Mouse (Mus musculus) MEL (cell line): Measurements from ENCODE around the gene Acta2. TPM values are rescaled to one million over a fixed set of nuclear protein-coding genes. Genes with fewer than 3 reads are reported as not detected.

Source experiments
- DNase-seq: peaks from one replicate; pipeline ENCODE4 v3.0.0; 2011; ENCODE audit warnings: low read depth, low spot score
- H3K27ac ChIP-seq: 2 replicates; pipeline ENCODE4 v1.5.1; 2012; ENCODE audit warnings: low read depth, mild to moderate bottlenecking, control low read depth, low read length, moderate library complexity; ENCODE audit not compliant: control insufficient read depth
- H3K27me3 ChIP-seq, 2 experiments: fragments of 150-350 bp in 1 of 2; sonication (generic) in 1 of 2; 2 replicates each; pipeline ENCODE4 v1.6.1; 2012; ENCODE audit warnings: low read length in 2 of 2, mild to moderate bottlenecking in 2 of 2, improper control_type of control experiment in 1 of 2, moderate library complexity in 1 of 2; ENCODE audit not compliant: insufficient read depth in 2 of 2, control insufficient read depth in 1 of 2
- H3K36me3 ChIP-seq, 2 experiments: 2 replicates each; pipeline ENCODE4 v1.6.1; 2012 to 2014; ENCODE audit warnings: low read length in 2 of 2, improper control_type of control experiment in 1 of 2, inconsistent platforms in 1 of 2, mild to moderate bottlenecking in 1 of 2; ENCODE audit not compliant: insufficient read depth in 2 of 2, control insufficient read depth in 1 of 2
- H3K4me1 ChIP-seq, 2 experiments: fragments of 150-350 bp in 1 of 2; sonication (generic) in 1 of 2; 2 replicates each; pipeline ENCODE4 v1.6.1; 2012; ENCODE audit warnings: low read length in 2 of 2, improper control_type of control experiment in 1 of 2, mild to moderate bottlenecking in 1 of 2; ENCODE audit not compliant: insufficient read depth in 2 of 2, control insufficient read depth in 1 of 2
- H3K4me3 ChIP-seq, 2 experiments: fragments of 150-350 bp in 1 of 2; sonication (generic) in 1 of 2; 2 replicates each; pipeline ENCODE4 v1.5.1; 2012; ENCODE audit warnings: low read depth in 2 of 2, low read length in 2 of 2, mild to moderate bottlenecking in 2 of 2, moderate library complexity in 2 of 2, control low read depth in 1 of 2, improper control_type of control experiment in 1 of 2; ENCODE audit not compliant: control insufficient read depth in 1 of 2, insufficient read depth in 1 of 2
- H3K79me2 ChIP-seq: 2 replicates; pipeline ENCODE4 v1.6.1; 2012; ENCODE audit warnings: mild to moderate bottlenecking, low read length, moderate library complexity; ENCODE audit not compliant: control insufficient read depth, poor library complexity, insufficient read depth
- H3K9ac ChIP-seq: 2 replicates; pipeline ENCODE4 v1.6.1; 2012; ENCODE audit warnings: low read depth, mild to moderate bottlenecking, control low read depth, low read length, moderate library complexity; ENCODE audit not compliant: control insufficient read depth, poor library complexity, severe bottlenecking
- H3K9me3 ChIP-seq: fragments of 150-350 bp; sonication (generic); replicated peaks from 2 replicates; pipeline ENCODE4 v1.6.1; 2012; ENCODE audit warnings: mild to moderate bottlenecking, low read length, improper control_type of control experiment, moderate library complexity; ENCODE audit not compliant: insufficient read depth
- BHLHE40 ChIP-seq: IDR thresholded peaks from 2 replicates; pipeline ENCODE4 v1.6.1; 2012; ENCODE audit warnings: low read depth, mild to moderate bottlenecking, inconsistent platforms, low read length, improper control_type of control experiment, borderline replicate concordance
- CHD1 ChIP-seq: IDR thresholded peaks from 2 replicates; pipeline ENCODE4 v1.6.1; 2012; ENCODE audit warnings: low read depth, mild to moderate bottlenecking, inconsistent platforms, low read length, improper control_type of control experiment
- CHD2 ChIP-seq: IDR thresholded peaks from 2 replicates; pipeline ENCODE4 v1.6.1; 2011; ENCODE audit warnings: low read length, improper control_type of control experiment
- ELF1 ChIP-seq: IDR thresholded peaks from 2 replicates; pipeline ENCODE4 v1.6.1; 2014; ENCODE audit warnings: low read depth, mild to moderate bottlenecking, inconsistent platforms, low read length, improper control_type of control experiment, moderate library complexity
- EP300 ChIP-seq, 2 experiments: IDR thresholded peaks; 2 replicates each; pipeline ENCODE4 v1.6.1; 2011; ENCODE audit warnings: improper control_type of control experiment in 2 of 2, low read length in 2 of 2, low read depth in 1 of 2, mild to moderate bottlenecking in 1 of 2
- GABPA ChIP-seq: IDR thresholded peaks from 2 replicates; pipeline ENCODE4 v1.6.1; 2012; ENCODE audit warnings: low read depth, mild to moderate bottlenecking, inconsistent platforms, low read length, improper control_type of control experiment, moderate library complexity
- JUND ChIP-seq: IDR thresholded peaks from 2 replicates; pipeline ENCODE4 v1.6.1; 2011; ENCODE audit warnings: low read depth, mild to moderate bottlenecking, improper control_type of control experiment, low read length
- MAX ChIP-seq: IDR thresholded peaks from 2 replicates; pipeline ENCODE4 v1.6.1; 2011; ENCODE audit warnings: low read length, improper control_type of control experiment
- MEF2A ChIP-seq: IDR thresholded peaks from 2 replicates; pipeline ENCODE4 v1.6.1; 2014; ENCODE audit warnings: low read depth, mild to moderate bottlenecking, inconsistent platforms, low read length, improper control_type of control experiment; ENCODE audit not compliant: poor library complexity, insufficient replicate concordance, severe bottlenecking; ENCODE audit errors: extremely low read depth
- MXI1 ChIP-seq: IDR thresholded peaks from 2 replicates; pipeline ENCODE4 v1.6.1; 2011; ENCODE audit warnings: mild to moderate bottlenecking, low read depth, low read length, improper control_type of control experiment
- MYC ChIP-seq: IDR thresholded peaks from 2 replicates; pipeline ENCODE4 v1.6.1; 2011; ENCODE audit warnings: low read depth, mild to moderate bottlenecking, low read length, improper control_type of control experiment, moderate library complexity
- NELFE ChIP-seq: IDR thresholded peaks from 2 replicates; pipeline ENCODE4 v1.6.1; 2011; ENCODE audit warnings: low read depth, low read length, improper control_type of control experiment
- NRF1 ChIP-seq: IDR thresholded peaks from 2 replicates; pipeline ENCODE4 v1.6.1; 2014; ENCODE audit warnings: low read depth, mild to moderate bottlenecking, inconsistent platforms, low read length, improper control_type of control experiment, moderate library complexity; ENCODE audit not compliant: poor library complexity, insufficient read depth, severe bottlenecking
- RAD21 ChIP-seq: IDR thresholded peaks from 2 replicates; pipeline ENCODE4 v1.6.1; 2011; ENCODE audit warnings: mild to moderate bottlenecking, low read depth, low read length, improper control_type of control experiment
- RCOR1 ChIP-seq: IDR thresholded peaks from 2 replicates; pipeline ENCODE4 v1.6.1; 2012; ENCODE audit warnings: low read depth, mild to moderate bottlenecking, inconsistent platforms, low read length, improper control_type of control experiment
- SIN3A ChIP-seq: IDR thresholded peaks from 2 replicates; pipeline ENCODE4 v1.6.1; 2012; ENCODE audit warnings: low read length, improper control_type of control experiment, inconsistent platforms
- TAL1 ChIP-seq: IDR thresholded peaks from 2 replicates; pipeline ENCODE4 v1.6.1; 2012; ENCODE audit warnings: mild to moderate bottlenecking, inconsistent platforms, low read length, moderate library complexity, mixed read lengths
- TCF12 ChIP-seq: IDR thresholded peaks from 2 replicates; pipeline ENCODE4 v1.6.1; 2014; ENCODE audit warnings: low read depth, mild to moderate bottlenecking, inconsistent platforms, low read length, improper control_type of control experiment, moderate library complexity
- UBTF ChIP-seq: IDR thresholded peaks from 2 replicates; pipeline ENCODE4 v1.6.1; 2012; ENCODE audit warnings: low read depth, mild to moderate bottlenecking, inconsistent platforms, low read length, improper control_type of control experiment, moderate library complexity, borderline replicate concordance; ENCODE audit not compliant: insufficient read depth
- USF1 ChIP-seq: IDR thresholded peaks from 2 replicates; pipeline ENCODE4 v1.6.1; 2014; ENCODE audit warnings: low read depth, mild to moderate bottlenecking, inconsistent platforms, low read length, improper control_type of control experiment, moderate library complexity
- ZC3H11A ChIP-seq: IDR thresholded peaks from 2 replicates; pipeline ENCODE4 v1.6.1; 2012; ENCODE audit warnings: low read depth, mild to moderate bottlenecking, inconsistent platforms, low read length, improper control_type of control experiment
- ZMIZ1 ChIP-seq: IDR thresholded peaks from 2 replicates; pipeline ENCODE4 v1.6.1; 2012; ENCODE audit warnings: low read depth, mild to moderate bottlenecking, inconsistent platforms, low read length, improper control_type of control experiment, moderate library complexity
- polyA plus RNA-seq, 2 experiments: library from polyadenylated mRNA; stranded (reverse) in 1 of 2; unstranded in 1 of 2; fragments of >175 nt in 1 of 2; fragments of >200 nt in 1 of 2; gene quantifications; 2 replicates each; pipeline versions ENCODE4 v1.2.1 to v1.2.4; 2012; ENCODE audit warnings: low replicate concordance in 2 of 2, low read depth in 1 of 2; ENCODE audit not compliant: insufficient read length in 2 of 2, insufficient read depth in 1 of 2, missing spikeins in 1 of 2
- total RNA-seq: library from RNA; depleted of rRNA; stranded (reverse); fragments of 300-350 nt; gene quantifications from 2 replicates; pipeline ENCODE4 v1.2.3, GENCODE M21; 2012

Gene Acta2
- total and polyA plus RNA-seq, 3 experiments = not detected

DNA sequence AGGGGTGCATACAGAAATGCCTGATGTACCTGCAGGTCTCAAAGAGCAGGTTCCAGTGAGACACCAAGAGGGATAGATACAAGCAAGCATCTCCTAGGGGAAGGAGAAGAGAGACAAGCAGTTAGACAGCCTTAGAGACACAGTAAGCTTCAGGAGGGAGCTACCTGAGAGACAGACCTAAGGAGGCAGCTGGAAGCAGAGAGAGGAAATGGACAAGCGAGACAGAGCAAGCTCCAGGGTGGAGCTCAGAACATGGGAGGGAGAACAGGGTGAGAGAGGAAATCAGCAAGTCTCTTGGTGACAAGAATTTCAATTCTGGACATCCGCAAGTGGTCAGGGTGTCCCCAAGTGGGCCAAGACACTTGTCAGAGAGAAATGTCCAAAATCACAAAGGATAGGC lies 37.3 kb upstream of the Acta2 start:
- no peak overlapping the region for H3K27ac ChIP-seq
- no peak overlapping the region for H3K4me3 ChIP-seq
- H3K9ac ChIP-seq = no peak overlapping the region
- no peaks in the 10 kb centered on the region for H3K36me3 ChIP-seq
- no peaks in the 10 kb centered on the region for H3K9me3 ChIP-seq
- no peaks in the 10 kb centered on the region for H3K27me3 ChIP-seq
- no peaks in the 10 kb centered on the region for H3K79me2 ChIP-seq
- H3K4me1 ChIP-seq = no peaks in the 10 kb centered on the region; a peak in 1 of 4 replicates
- TF ChIP-seq CHD2 = no peak
- TF ChIP-seq MAX = no peak
- TF ChIP-seq TAL1 = no peak
- TF ChIP-seq, all 39 proteins: peak for 0
- no peak for DNase-seq

GRCm38 (mm10) chr19:34291956-34292355 lies 36.6 kb upstream of the Acta2 start:
- H3K9ac ChIP-seq = no peak overlapping the region
- no peak overlapping the region for H3K4me3 ChIP-seq
- DNase-seq = no peak
- H3K27ac ChIP-seq = no peak overlapping the region
- no peaks in the 10 kb centered on the region for H3K79me2 ChIP-seq
- TF ChIP-seq CHD1 (no peak), UBTF (no peak), NRF1 (no peak), ELF1 (no peak)
- TF ChIP-seq, all 39 proteins: peak for 0
- Histone ChIP-seq H3K9me3 (no peaks in the 10 kb centered on the region), H3K36me3 (no peaks in the 10 kb centered on the region), H3K27me3 (no peaks in the 10 kb centered on the region), H3K4me1 (no peaks in the 10 kb centered on the region; a peak in 1 of 4 replicates)

DNA sequence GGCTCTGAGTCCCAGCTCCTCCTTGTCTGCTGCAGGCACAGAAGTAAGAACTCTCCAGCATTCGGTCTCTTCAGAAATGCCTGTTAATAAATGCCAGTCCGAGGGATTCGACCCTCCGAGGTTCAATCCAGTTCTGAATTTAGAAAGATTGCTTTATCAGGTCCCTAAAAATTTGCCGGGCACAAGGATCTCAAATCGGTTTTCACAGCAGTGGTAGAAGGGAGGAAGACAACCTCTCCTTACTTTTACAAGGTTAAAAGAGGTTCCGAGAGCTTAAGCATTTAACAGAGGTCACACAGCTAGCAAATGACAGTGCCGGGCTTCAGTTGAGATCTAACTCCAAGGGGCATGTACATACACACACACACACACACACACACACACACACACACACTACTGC lies 36.0 kb upstream of the Acta2 start:
- H3K27ac ChIP-seq = no peak overlapping the region

More for the DNA sequence above, 36.0 kb upstream of the Acta2 start:
- no peak for DNase-seq
- H3K4me1 ChIP-seq = no peaks in the 10 kb centered on the region; a peak in 1 of 4 replicates
- no peaks in the 10 kb centered on the region for H3K36me3 ChIP-seq
- TF ChIP-seq ZC3H11A = no peak
- no peak for TF ChIP-seq MEF2A
- TF ChIP-seq NELFE = no peak
- no peak for TF ChIP-seq ZMIZ1
- TF ChIP-seq SIN3A = no peak
- no peak for TF ChIP-seq RAD21
- no peak for TF ChIP-seq USF1
- no peak for TF ChIP-seq MXI1
- TF ChIP-seq TCF12 = no peak
- no peak for TF ChIP-seq JUND
- no peak for TF ChIP-seq ELF1
- no peak for TF ChIP-seq RCOR1
- TF ChIP-seq MYC = no peak
- TF ChIP-seq BHLHE40 = no peak
- TF ChIP-seq GABPA = no peak
- TF ChIP-seq EP300 (IDR thresholded peaks at IDR 0.05; ENCODE audit: low read depth in 1 of 2, low read length in 2 of 2) = no peak
- TF ChIP-seq, all 39 proteins: peak for 0
- Histone ChIP-seq H3K4me3 (no peak overlapping the region), H3K9ac (no peak overlapping the region), H3K79me2 (no peaks in the 10 kb centered on the region), H3K27me3 (no peaks in the 10 kb centered on the region), H3K9me3 (no peaks in the 10 kb centered on the region)
